Mouse (Mus musculus) induced T-regulatory cell, adult 2 months (primary cell): ENCODE data around the gene Sertad2.

Experiments
- DNase-seq: peaks from one replicate; pipeline ENCODE4 v3.0.0-alpha.2; 2012; ENCODE audit warnings: low read depth

Gene Sertad2

DNA sequence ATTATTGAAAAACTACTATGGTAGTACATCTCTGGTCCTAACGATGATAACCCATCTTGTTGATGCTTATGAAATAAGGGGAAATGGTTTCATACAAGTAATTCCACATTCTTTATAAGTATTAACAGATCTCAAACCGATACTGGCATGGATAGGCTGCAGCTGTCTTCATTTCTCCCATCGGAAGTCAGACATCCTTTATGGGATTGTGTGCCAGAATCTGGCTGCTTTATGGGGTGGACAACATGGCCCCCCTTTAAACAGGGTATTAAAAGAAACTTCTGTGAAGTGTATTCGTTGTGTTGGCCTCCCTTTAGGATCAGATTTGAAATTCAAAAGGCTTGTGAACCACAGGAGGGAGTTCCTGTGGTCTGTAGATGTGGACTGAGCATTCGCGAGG, 103.1 kb downstream of the Sertad2 start:
- no peak for DNase-seq

DNA sequence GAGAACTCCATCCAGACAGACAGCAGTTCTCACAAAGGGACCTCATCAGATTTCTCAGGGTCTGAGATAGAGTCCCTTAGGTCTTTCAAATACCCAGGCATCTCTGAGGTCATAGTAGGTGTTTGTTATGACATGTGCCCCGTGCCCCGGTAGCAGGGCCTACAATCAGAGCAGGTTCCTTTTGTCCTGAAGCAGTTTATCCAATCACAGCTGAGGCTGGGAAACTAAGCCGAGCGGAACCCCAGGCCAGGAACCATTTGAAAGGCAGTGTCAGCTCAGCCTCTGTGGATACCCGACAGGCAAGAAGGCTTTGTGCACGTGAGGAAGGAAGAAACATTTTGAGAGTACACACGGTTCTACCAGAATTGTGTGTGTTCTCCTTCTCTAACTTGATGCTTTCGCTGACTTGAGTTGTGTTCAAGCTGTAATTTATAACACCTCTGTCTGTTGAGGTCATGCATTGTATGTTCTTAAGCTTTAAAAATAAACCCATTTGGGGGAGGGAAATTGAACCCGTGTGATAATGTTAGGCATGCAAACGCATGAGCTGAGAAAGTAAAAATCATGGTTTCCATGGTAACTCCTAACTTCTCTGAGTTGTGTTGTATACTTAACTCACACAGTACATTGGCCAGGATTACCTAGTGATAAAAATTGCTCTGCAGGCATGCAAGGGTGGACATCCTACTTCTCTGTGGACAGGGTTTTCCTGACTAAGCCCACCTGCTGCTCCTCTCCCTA, 104.1 kb downstream of the Sertad2 start:
- no peak for DNase-seq

DNA sequence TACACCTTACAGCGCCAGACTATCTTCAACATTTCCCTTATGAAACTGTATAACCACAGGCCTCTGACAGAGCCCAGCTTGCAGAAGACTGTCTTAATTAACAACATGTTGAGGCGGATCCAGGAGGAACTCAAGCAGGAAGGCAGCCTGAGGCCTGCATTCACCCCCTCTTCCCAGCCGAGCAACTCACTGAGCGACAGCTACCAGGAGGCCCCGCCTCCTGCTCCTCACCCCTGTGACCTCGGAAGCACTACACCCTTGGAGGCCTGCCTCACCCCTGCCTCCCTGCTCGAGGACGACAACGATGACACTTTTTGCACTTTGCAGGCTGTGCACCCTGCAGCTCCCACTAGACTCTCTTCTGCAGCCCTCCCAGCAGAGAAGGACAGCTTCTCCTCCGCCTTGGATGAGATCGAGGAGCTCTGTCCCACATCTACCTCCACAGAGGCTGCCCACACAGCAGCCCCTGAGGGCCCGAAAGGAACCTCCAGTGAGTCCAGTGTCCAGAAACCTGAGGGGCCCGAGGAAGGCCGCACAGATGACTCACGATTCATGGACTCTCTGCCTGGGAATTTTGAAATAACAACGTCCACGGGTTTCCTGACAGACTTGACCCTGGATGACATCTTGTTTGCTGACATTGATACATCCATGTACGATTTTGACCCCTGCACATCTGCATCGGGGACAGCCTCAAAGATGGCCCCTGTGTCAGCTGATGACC, 105.0 kb downstream of the Sertad2 start:
- no peak for DNase-seq

DNA sequence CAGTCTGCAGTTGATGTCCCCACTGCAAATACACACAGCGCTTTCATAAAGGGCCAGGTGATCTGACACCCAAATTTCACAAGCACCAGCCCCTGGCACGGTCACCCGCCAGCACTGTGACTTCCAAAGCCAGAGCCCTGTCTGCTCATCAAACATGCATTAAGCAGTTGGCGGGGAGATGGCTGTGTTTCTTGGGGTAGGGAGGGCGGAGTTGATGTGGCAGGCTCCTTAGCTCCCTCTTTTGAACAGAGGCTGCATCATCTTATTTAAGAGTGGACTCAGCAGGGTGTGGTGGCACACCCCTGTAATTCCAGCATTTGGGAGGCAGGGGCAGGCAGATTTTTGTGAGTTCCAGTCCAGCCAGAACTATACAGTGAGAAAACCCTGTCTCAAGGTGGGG, 106.4 kb downstream of the Sertad2 start:
- DNase-seq: no peak

DNA sequence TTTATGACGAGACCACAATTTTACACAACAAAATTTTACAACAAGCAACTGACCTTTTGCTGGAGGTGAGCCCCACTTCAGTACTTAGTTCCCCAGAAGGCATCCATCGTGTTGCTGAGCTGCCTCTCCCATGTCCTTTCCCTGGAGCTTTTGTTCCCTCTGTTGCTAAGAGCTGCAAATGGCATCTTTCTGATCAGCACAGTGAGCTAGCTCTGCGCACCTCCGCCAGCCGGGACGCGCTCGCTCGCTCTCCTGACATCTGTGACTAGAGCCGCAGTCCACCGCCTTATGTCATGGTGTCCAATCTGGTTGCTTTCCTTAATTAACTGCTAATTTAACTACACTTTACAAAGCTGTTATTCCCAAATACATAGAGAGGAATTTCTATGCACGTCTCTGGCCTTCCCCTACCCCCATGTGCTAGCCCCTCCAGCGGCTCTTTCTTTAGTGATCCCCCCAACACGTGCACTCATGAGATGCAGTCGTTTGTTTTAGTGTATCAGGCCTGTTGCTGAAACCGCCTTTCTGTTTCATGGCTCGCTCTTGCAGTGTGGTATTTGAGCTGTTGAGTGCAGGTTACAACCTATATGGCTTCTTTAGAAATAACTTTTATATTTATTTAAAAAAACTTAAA, 107.1 kb downstream of the Sertad2 start:
- no peak for DNase-seq

DNA sequence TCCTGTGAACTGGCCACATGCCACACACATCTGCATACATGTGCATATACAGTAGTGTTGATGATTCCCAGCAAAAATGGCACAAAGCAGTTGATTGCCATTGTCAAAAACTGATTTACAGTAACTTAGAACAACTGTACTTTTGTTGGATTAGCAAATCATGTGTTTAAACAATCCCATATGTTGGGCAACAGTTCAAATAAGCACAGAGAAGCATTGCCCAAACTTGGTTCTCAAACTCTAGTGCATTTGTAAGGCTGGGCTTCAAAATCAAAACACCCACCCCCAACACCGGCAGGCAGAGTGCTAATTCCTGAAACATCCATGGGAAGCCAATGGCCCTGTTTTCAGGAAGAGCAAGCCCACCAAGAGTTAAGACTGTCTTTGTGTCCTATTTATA, 108.1 kb downstream of the Sertad2 start:
- DNase-seq: no peak

DNA sequence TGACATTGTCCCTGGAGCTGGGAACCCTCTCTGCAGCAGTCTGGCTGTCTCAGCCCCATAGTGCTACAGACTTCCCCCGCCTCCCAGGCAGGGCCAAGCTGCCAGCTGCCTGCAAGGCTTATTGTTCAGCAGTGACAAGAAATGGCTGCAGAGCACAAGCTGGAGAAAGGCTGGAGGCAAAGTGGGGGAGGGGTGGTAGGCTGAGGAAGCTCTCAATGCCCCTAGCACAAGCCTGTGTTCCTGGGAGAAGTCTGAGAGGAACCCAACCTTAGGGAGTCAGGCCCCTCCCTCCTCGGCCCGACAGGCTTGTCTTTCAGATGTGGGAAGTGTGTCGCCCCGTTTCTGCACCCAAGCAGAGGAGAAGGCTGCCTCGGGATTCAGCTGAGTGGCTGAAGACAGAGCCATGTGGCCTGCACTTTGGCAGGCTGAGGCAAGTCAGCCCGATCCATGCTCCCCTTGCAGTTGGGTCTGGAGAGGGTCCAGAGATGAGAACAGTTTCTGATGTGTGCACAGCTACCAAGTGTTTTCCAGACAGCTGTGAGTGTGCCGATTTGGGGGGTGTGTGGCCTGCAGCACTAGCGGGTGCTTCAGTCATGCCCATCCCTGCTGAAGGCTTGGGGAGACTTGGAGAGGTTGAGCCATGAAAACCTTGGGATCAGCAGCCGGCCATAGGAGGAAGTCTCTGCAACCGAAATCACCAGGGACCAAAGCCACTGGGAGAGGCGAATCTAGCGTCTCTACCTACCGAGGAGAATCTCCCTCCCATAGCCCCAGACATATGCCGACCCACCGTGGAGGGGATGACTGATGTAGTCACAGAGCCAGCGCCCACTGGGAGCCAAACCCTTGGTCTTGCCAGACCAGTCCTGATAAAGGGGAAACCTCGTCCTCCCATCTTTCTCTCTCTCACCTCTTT, 113.0 kb downstream of the Sertad2 start:
- DNase-seq: no peak

DNA sequence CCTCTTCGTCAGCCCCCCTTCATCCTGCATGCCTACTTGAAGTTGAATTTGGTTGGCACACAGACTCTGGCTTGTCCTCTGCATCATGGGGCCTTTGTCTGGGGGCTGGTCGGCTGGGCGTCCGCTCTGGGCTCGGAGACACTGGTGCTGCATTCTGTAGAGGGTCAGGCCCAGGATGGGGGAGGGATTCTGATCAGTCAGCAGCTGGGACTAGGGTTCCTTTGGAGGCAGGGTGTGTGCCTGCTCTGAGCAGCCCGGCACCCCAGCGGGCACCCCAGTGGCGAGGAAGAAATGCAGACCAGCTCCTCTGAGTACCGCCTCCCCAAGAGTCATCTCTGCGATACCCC, 113.6 kb downstream of the Sertad2 start:
- DNase-seq: no peak

DNA sequence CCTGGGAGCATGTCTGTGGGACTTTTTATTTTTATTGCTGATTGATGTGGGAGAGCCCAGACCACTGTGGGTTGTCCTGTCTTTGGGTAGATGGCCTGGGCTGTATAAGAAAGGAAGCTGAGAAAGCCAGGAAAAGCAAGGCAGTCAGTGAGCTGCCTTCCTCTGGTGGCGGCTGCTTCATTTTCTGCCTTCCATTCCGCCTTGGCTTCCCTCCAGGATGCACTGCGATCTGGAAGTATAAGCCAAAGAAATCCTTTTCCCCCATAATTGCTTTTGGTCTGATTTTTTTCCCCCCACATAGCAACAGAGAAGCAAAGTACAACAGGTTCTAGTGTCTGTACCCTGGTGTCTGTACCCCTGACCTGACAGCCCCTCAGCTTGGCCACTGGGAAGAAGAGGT, 116.0 kb downstream of the Sertad2 start:
- DNase-seq: no peak

DNA sequence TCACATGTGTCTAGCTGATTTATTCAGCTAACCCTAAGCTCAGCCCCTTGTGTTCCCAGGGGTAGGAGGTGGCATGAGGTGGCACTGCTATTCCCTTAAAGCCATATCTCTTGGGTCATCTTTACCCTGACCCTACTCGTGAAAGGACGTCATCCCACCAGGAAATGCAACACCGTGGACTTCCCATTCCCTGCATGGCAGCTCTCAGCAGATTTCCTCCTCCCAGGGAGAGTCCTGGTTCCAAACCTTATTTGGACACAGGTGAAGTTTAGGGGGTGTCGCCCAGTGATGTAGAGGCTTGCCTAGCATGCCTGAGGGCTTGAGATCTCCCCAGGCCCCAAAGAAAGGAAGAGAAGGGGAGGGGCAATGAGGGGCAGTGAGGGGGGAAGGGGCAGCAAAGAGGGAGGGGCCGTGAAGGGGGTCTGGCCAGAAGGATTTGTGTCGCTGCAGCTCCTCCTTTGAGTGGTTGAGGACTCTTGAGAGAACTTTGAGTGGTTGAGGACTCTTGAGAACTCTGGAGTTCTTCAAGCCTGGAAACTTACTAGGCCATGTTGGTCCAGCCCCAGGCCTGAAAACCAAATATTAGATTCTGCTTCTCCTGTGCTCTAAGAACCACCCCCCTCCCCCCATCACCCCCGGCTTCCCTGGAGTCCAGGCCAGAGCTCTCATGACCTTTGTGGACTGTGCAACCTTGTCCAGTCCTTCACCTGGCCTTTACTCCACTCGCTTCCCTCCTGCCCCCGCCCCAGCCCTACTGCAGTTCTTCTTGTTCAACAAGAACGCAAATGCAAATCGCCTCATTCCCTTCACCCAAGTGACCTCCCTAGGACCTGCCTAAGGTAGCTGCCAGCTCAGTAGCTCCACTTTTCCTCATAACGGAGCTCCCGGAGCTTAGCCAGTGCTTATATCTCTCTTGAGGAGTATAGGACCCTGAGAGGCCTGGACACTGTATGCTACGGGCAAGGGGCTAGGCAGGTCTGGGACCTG, 117.4 kb downstream of the Sertad2 start:
- no peak for DNase-seq

DNA sequence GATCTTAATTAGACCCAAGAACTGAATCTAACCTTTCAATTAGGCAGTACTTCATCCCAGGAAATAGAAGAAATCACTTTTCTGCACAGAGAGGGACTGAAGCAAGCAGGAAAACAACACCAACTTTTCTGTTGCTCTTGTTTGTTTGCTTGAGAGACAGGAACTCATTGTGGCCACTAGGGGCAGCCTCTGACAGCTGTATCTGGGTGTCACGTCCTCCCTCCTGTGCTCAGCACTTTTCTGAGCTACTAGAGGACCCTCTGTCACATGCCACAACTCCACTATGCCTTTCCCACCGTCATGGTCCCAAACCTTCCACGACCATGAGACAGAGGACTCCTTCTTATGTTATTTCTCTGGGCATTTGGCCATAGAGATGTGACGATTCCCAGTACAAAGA, 118.6 kb downstream of the Sertad2 start:
- DNase-seq: peak; percentile 75

DNA sequence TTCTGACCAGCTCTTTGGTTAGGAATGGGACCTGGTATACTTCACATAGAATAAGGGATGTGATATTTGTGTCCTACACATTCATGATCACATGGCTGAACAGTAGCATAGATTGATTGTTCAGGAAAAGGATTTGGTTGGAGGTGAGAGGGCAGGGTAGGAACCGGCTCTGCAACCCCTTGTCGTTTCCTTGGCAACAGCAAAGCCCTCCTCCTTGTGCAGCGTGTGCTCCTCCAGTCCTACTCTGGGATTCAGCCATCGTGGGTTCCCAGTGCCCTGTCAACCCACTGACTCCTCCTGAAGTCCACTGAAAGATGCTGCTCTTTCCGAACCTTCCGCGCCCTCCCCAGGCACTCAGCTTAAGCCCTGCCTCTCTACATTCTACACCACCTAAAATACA, 119.8 kb downstream of the Sertad2 start:
- DNase-seq: no peak

DNA sequence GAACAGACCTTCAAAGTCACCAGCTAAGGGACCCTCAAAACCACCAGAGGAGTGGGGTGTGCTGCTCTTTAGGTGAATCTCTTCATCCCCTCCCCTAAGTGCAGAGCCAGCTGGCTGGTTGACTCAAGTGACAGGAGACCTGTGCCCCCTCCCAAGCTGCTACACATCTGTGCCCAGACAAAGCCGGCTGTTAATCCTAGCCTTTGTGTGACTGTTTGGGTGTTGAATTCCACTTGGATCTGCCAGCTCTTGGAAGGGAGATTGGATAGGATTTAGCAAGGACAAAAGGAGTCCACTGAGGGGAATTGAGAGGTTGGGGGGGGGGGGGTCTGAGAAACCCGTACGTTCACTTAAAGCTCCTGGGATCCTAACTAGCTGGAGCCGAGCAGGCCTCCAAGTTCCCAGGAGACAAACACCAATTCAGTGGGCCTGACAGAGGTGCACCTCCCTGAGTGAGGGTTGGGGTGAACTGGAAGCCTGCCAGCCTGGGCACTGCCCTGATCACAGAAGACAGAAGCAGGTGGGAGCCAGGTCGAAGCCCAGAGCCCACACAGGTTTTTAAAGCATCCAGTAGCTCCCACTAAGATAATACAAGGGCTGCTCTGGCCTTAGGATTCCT, 120.6 kb downstream of the Sertad2 start:
- DNase-seq: no peak

DNA sequence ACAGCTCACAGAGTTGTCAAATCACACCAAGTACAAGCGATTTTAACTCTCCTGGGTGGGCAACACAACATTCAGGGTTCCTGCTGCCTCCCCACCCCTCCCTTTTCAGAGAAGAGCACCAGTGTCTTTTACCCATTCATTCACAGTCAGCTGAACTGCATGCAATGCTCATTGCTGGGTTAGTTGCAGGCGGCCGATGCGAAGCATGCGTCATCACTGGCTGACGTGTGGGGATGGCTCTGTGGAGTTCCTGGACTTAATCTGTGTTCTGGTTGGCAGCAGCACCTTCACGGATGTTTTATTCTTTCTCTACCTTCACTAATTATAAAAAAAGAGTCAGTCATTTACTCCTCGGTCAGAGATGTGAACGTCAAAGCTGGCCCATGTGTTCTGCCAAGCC, 121.8 kb downstream of the Sertad2 start:
- no peak for DNase-seq

DNA sequence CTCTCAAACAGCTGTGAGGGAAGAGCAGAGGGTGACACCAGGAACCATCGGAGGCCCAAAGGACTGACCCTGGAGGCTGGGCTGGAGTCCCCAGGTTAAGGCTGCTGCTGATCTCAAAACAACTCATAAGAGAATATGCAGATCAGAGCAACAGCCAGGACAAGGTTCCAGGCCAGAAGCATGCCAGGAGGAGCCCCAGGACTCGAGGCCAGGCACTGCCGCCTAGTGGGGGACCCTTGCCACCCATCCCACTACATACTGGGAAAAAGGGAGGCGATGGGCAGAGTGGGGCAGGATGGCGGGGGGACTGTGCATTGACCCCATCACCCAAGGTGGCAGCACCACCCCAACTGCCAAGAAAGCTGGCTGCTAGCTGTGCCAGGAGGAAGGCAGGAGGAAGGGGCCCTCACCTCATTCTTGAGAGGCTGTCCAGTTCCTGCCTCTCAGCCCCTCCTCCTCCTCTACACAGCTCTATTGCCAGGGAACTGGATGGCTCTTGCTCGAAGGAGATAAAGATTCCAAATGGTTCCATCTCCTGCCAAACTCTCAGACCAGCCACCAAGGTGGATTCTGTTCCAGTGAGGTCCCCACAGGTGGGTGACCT, 128.8 kb downstream of the Sertad2 start:
- no peak for DNase-seq

DNA sequence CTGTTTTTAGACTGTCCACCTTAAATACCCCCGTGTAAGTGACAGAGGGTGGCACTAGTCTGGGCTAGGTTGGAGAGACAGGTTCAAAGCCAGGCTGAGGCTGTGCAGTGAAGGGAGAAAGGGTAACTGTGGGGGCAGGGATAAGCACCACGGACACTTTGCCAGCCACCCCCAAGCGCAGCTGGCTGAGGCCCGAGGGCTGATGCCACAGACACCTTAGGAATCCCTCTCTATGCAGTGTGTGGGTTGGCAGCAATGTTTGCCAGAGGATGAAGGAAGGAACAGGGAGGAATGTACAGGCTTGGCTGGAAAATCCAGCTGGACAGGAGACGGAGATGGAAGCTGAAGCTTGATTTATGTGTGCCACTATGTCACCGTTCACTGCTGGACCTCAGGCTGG, 129.5 kb downstream of the Sertad2 start:
- no peak for DNase-seq

DNA sequence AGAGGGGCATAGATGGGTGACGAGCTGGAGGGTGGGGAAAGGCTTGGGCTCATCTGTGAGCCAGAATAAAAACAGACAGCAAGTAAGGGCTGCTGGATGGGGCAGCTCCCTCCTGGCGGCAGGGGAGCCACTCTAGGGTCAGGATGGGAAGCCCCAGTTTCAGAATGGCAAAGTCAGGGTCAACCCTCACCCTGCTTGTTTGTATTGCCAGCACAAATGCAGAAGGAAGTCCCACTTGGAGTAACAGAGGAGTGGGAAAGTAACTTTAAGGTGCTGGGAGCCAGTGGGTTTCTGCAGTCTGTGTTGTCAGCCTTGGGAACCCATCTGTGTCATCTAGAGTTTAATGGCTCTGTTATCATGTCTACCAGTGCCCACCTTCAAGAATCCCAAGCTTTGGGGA, 136.3 kb downstream of the Sertad2 start:
- DNase-seq: no peak

DNA sequence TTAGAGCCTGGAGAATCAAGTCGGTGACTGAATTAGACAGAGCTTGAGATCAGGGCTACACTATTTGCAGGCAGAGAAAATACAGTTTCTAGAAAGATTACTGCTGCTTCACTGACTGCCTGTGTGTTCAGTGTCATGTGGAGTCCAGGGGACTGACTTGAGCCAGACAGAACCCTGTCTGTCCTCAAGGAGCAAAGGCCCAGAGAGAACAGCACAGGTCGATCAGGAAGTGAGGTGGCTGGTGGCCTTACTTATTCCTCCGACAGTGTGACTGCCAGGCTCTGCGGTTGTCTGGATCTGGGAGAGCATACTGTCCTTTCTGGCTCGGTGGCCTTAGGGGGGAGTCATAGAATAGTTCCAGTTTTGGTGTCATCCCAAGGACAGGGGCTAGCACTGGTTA, 137.7 kb downstream of the Sertad2 start:
- DNase-seq: no peak

DNA sequence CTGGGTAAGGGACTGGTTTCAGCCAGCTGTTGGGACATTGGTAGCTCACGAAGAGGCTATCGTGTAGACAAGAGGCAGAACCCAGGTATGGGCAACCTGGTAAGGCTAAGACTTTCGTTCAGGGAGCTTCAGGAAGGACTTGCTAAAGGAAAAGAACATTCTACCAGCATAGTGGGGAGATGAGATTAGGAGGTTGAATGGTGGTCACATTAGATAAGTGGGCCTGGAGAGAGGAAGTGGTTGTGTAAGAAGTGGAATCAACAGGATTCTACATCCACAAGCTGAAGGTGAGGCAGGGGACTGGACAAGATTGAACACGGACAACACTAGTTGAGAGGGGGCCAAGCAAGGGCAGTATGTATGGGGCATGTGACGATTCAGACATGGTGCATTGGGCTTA, 138.6 kb downstream of the Sertad2 start:
- no peak for DNase-seq

DNA sequence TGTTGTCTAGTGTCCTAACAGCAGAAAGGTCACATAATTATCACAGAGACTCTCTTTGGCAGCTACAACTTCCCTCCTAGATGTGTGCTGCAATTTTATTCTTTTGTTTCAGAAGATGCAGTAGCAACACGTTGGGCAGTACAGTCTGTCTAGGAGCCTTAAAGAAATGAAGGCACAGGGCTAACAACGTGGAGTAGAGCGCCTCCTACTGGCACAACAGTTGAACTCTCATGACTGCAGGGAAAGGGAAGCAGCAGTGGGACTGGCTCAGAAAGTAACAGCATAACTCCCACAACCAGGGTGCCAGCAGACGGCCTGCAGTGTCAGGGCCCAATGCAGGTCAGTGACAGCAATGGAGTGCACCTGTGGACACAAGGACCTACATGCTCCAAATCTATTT, 147.9 kb downstream of the Sertad2 start:
- peak; percentile 82 for DNase-seq
